In the genomic region with DNA sequence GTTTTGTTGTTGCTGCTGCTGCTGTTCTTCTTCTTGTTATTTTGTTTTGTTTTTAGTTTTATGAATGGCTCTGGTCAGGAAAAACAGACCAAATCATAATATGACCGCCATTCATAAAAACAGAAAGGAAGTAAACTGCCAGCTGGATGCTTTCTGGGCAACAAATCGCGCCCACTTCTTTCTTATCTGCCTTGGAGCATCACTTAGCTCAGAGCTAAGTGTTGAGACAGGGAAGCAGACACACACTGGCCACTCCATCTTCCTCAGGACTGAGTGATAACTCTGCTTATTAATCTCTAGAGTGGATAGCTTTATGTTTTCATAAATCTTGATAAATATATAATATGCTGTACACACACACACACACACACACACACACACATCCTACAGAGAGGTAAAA, we compare ENCODE assay signal across 9 mouse cellular contexts.
DNase-seq lines count a peak whose midpoint lies in the region; ATAC-seq and TF ChIP-seq lines count a peak whose summit lies in the region.
"Had no signal": no experiment of that assay in that cellular context is flagged by ENCODE, and none has a peak within 500 bp of the region (broad histone marks: within the 10 kb centered on the region; RNA-seq: fewer than 3 reads in every experiment).

No protein-coding gene starts in this region.

- intact Hi-C loops in heart, postnatal 36 days (cut with DNase I), result loop anchor here (5.0 kb wide), 1 partner anchor 100 kb away; a partner anchor contains a TSS
- intact Hi-C loops in left cerebral cortex, postnatal 14 days (cut with DNase I), result no loop called here

- H3K27ac ChIP-seq in heart, postnatal 0 days (ENCODE audit: low read depth), result peak overlapping the region; percentile 26; the same call in 1 of the 2 replicates
- H3K27ac ChIP-seq in midbrain, embryonic 13.5 days, result 0 out of 2 replicates have a peak overlapping the region, but pooled peaks have one; percentile 4
- no peak overlapping the region for H3K27ac ChIP-seq in midbrain, embryonic 15.5 days
- H3K27ac ChIP-seq in hindbrain, embryonic 14.5 days, result no peak overlapping the region

- no peaks in the 10 kb centered on the region for H3K9me3 ChIP-seq in heart, postnatal 0 days (replicated peaks; ENCODE audit: control insufficient read depth, low read length)
- no peaks in the 10 kb centered on the region for H3K9me3 ChIP-seq in midbrain, embryonic 13.5 days
- H3K9me3 ChIP-seq in midbrain, embryonic 15.5 days, result no peaks in the 10 kb centered on the region
- no peaks in the 10 kb centered on the region for H3K9me3 ChIP-seq in hindbrain, embryonic 14.5 days (ENCODE audit: control insufficient read depth, low read length)

- peak overlapping the region; percentile 66 for H3K4me2 ChIP-seq in heart, postnatal 0 days (ENCODE audit: low read depth, low read length)
- 0 out of 2 replicates have a peak overlapping the region, but pooled peaks have one; percentile 25 for H3K4me2 ChIP-seq in midbrain, embryonic 13.5 days (replicated peaks)
- H3K4me2 ChIP-seq in midbrain, embryonic 15.5 days, result no peak overlapping the region; the same call in 1 of the 2 replicates
- H3K4me2 ChIP-seq in hindbrain, embryonic 14.5 days (replicated peaks), result peak overlapping the region; percentile 22; the same call in 1 of the 2 replicates

- H3K4me3 ChIP-seq in heart, postnatal 0 days (ENCODE audit: low read depth, low read length), result peak overlapping the region; percentile 19
- no peak overlapping the region for H3K4me3 ChIP-seq in midbrain, embryonic 13.5 days (replicated peaks)
- H3K4me3 ChIP-seq in midbrain, embryonic 15.5 days, result no peak overlapping the region
- no peak overlapping the region for H3K4me3 ChIP-seq in hindbrain, embryonic 14.5 days (replicated peaks; ENCODE audit: low read length)

- H3K36me3 ChIP-seq in heart, postnatal 0 days (replicated peaks; ENCODE audit: control insufficient read depth, insufficient read depth, low read length), result no peaks in the 10 kb centered on the region
- H3K36me3 ChIP-seq in midbrain, embryonic 13.5 days, result no peaks in the 10 kb centered on the region
- no peaks in the 10 kb centered on the region for H3K36me3 ChIP-seq in midbrain, embryonic 15.5 days (replicated peaks)
- H3K36me3 ChIP-seq in hindbrain, embryonic 14.5 days (replicated peaks; ENCODE audit: control insufficient read depth, insufficient read depth), result no peaks in the 10 kb centered on the region

- DNase-seq in heart, postnatal 0 days (ENCODE audit: low spot score), result no peak
- DNase-seq in heart, postnatal 36 days, result no peak
- DNase-seq in hindbrain, embryonic 14.5 days (ENCODE audit: low spot score), result no peak
- DNase-seq in left cerebral cortex, postnatal 14 days (ENCODE audit: low spot score in 2 of 2), result no peak
- DNase-seq in spleen, postnatal 4 days (ENCODE audit: low spot score in 2 of 2), result no peak
- DNase-seq: liver; thymus, postnatal 14 days had no signal

- no peak overlapping the region for H3K9ac ChIP-seq in heart, postnatal 0 days (replicated peaks; ENCODE audit: low read depth, low read length)
- no peak overlapping the region for H3K9ac ChIP-seq in midbrain, embryonic 13.5 days (replicated peaks)
- no peak overlapping the region for H3K9ac ChIP-seq in midbrain, embryonic 15.5 days
- no peak overlapping the region for H3K9ac ChIP-seq in hindbrain, embryonic 14.5 days

- peaks cover 9% of the 10 kb centered on the region; the same call in 1 of the 2 replicates for H3K4me1 ChIP-seq in heart, postnatal 0 days (ENCODE audit: control insufficient read depth, insufficient read depth)
- peaks cover 21% of the 10 kb centered on the region for H3K4me1 ChIP-seq in midbrain, embryonic 13.5 days (replicated peaks)
- H3K4me1 ChIP-seq in midbrain, embryonic 15.5 days, result peaks cover 10% of the 10 kb centered on the region
- H3K4me1 ChIP-seq in hindbrain, embryonic 14.5 days (replicated peaks; ENCODE audit: control insufficient read depth, insufficient read depth, low read length), result peaks cover 22% of the 10 kb centered on the region

- TF ChIP-seq CTCF in heart, postnatal 0 days (IDR thresholded peaks at IDR 0.05; ENCODE audit: low read depth), result no peak

- no peaks in the 10 kb centered on the region for H3K27me3 ChIP-seq in heart, postnatal 0 days (ENCODE audit: control insufficient read depth, insufficient read depth, low read length)
- no peaks in the 10 kb centered on the region for H3K27me3 ChIP-seq in midbrain, embryonic 13.5 days
- H3K27me3 ChIP-seq in midbrain, embryonic 15.5 days (replicated peaks), result no peaks in the 10 kb centered on the region
- no peaks in the 10 kb centered on the region for H3K27me3 ChIP-seq in hindbrain, embryonic 14.5 days (ENCODE audit: control insufficient read depth, insufficient read depth, low read length)

- TF ChIP-seq EP300 in heart, postnatal 0 days (IDR thresholded peaks at IDR 0.05; ENCODE audit: low read depth), result no peak

- no peak for ATAC-seq in heart, postnatal 0 days (ENCODE audit: insufficient read depth, low read depth)
- peak; percentile 34; the same call in 1 of the 2 replicates for ATAC-seq in midbrain, embryonic 13.5 days
- no peak for ATAC-seq in midbrain, embryonic 15.5 days (replicated peaks)
- peak; percentile 15; the same call in 1 of the 2 replicates for ATAC-seq in hindbrain, embryonic 14.5 days (ENCODE audit: low FRiP score)

- WGBS in heart, postnatal 0 days, result 22% methylated on average over 3 of the region's 3 CpGs
- 67% methylated on average over 3 of the region's 3 CpGs for WGBS in midbrain, embryonic 13.5 days
- 68% methylated on average over 3 of the region's 3 CpGs for WGBS in midbrain, embryonic 15.5 days
- 64% methylated on average over 3 of the region's 3 CpGs for WGBS in hindbrain, embryonic 14.5 days

Comparison
In these comparisons a context has a peak if more than half of its experiments do, and no peak if none do; other contexts are left out.
1. ATAC-seq: peak in midbrain, embryonic 13.5 days (single experiment) and hindbrain, embryonic 14.5 days (single experiment); none in heart, postnatal 0 days (single experiment) and midbrain, embryonic 15.5 days (single experiment).
2. H3K27ac ChIP-seq: peak in heart, postnatal 0 days (single experiment) and midbrain, embryonic 13.5 days (single experiment); none in midbrain, embryonic 15.5 days (single experiment) and hindbrain, embryonic 14.5 days (single experiment).